Mouse (Mus musculus): ENCODE measurements around the gene Ndst2. TPM values are rescaled to one million over a fixed set of nuclear protein-coding genes. Genes with fewer than 3 reads are reported as not detected.
"Not testable (repeated sequence)": the region's sequence is repeated elsewhere in the genome, so short reads cannot be mapped to it uniquely, and the experiment has no call there.

The Ndst2 gene
- polyA plus RNA-seq, 1 experiment: 28.7 TPM

GRCm38 (mm10) chr14:20718443-20718842 is 15.9 kb downstream of the Ndst2 start:
- H3K27ac ChIP-seq (ENCODE audit: insufficient read depth, low read depth, low read length): no peak overlapping the region
- WGBS: 90% methylated on average over 10 of the region's 10 CpGs
- no peak overlapping the region for H3K4me3 ChIP-seq (ENCODE audit: insufficient read depth, low read depth, low read length)
- H3K27me3 ChIP-seq (replicated peaks; ENCODE audit: control insufficient read depth, insufficient read depth, low read length): no peaks in the 10 kb centered on the region
- TF ChIP-seq POLR2A (IDR thresholded peaks at IDR 0.05; ENCODE audit: low read depth, low read length) (no peak), CTCF (conservative IDR thresholded peaks at IDR 0.05; ENCODE audit: insufficient read depth, insufficient read length, low read depth, low read length) (no peak)
- H3K4me1 ChIP-seq (ENCODE audit: control insufficient read depth, insufficient read depth, low read length): no peaks in the 10 kb centered on the region
- H3K36me3 ChIP-seq (ENCODE audit: control insufficient read depth, insufficient read depth, low read length): peaks cover 2% of the 10 kb centered on the region
- no peak for DNase-seq

- 0 out of 2 replicates have a peak, but pooled peaks cover 2% of the 10 kb centered on the region for H3K4me1 ChIP-seq (ENCODE audit: control insufficient read depth, insufficient read depth, low read length)
- WGBS: 76% methylated on average over 11 of the region's 11 CpGs
- no peak overlapping the region for H3K27ac ChIP-seq (ENCODE audit: insufficient read depth, low read depth, low read length)
- DNase-seq: no peak
- H3K4me3 ChIP-seq (ENCODE audit: insufficient read depth, low read depth, low read length): no peak overlapping the region
- no peaks in the 10 kb centered on the region for H3K27me3 ChIP-seq (replicated peaks; ENCODE audit: control insufficient read depth, insufficient read depth, low read length)
- H3K36me3 ChIP-seq (ENCODE audit: control insufficient read depth, insufficient read depth, low read length): peaks cover 2% of the 10 kb centered on the region; the same call in 1 of the 2 replicates
- TF ChIP-seq CTCF (conservative IDR thresholded peaks at IDR 0.05; ENCODE audit: insufficient read depth, insufficient read length, low read depth, low read length) (no peak), POLR2A (IDR thresholded peaks at IDR 0.05; ENCODE audit: low read depth, low read length) (no peak)
Measured at GRCm38 (mm10) chr14:20713832-20714231, 20.5 kb downstream of the Ndst2 start.

- no peak overlapping the region for H3K27ac ChIP-seq (ENCODE audit: insufficient read depth, low read depth, low read length)
- no peak for TF ChIP-seq CTCF (conservative IDR thresholded peaks at IDR 0.05; ENCODE audit: insufficient read depth, insufficient read length, low read depth, low read length)
- no peak for TF ChIP-seq POLR2A (IDR thresholded peaks at IDR 0.05; ENCODE audit: low read depth, low read length)
- no peak for DNase-seq
- peaks cover 10% of the 10 kb centered on the region; the same call in 1 of the 2 replicates for H3K4me1 ChIP-seq (ENCODE audit: control insufficient read depth, insufficient read depth, low read length)
- no peaks in the 10 kb centered on the region; the same call in 1 of the 2 replicates for H3K36me3 ChIP-seq (ENCODE audit: control insufficient read depth, insufficient read depth, low read length)
- no peaks in the 10 kb centered on the region for H3K27me3 ChIP-seq (replicated peaks; ENCODE audit: control insufficient read depth, insufficient read depth, low read length)
- WGBS: 2% methylated on average over 10 of the region's 10 CpGs
- H3K4me3 ChIP-seq (ENCODE audit: insufficient read depth, low read depth, low read length): peak overlapping the region; percentile 66
Measured at GRCm38 (mm10) chr14:20708239-20708638, 26.1 kb downstream of the Ndst2 start.

- H3K36me3 ChIP-seq (ENCODE audit: control insufficient read depth, insufficient read depth, low read length): no peaks in the 10 kb centered on the region
- peak; percentile 36 for TF ChIP-seq POLR2A (IDR thresholded peaks at IDR 0.05; ENCODE audit: low read depth, low read length)
- no peak for TF ChIP-seq CTCF (conservative IDR thresholded peaks at IDR 0.05; ENCODE audit: insufficient read depth, insufficient read length, low read depth, low read length)
- H3K27ac ChIP-seq (ENCODE audit: insufficient read depth, low read depth, low read length): peak within 1 kb of the TSS; percentile 74
- H3K4me3 ChIP-seq (ENCODE audit: insufficient read depth, low read depth, low read length): peak within 1 kb of the TSS; percentile 66
- H3K4me1 ChIP-seq (ENCODE audit: control insufficient read depth, insufficient read depth, low read length): peaks cover 10% of the 10 kb centered on the region; the same call in 1 of the 2 replicates
- peak; percentile 95 for DNase-seq
- 1% methylated on average over 80 of the region's 80 CpGs for WGBS
- no peaks in the 10 kb centered on the region for H3K27me3 ChIP-seq (replicated peaks; ENCODE audit: control insufficient read depth, insufficient read depth, low read length)
Measured at GRCm38 (mm10) chr14:20707201-20708190, 26.9 kb downstream of the Ndst2 start, which contains the start of gene Zswim8. TSS of gene Zswim8 (plus strand) at chr14:20707552.

- H3K27me3 ChIP-seq (replicated peaks; ENCODE audit: control insufficient read depth, insufficient read depth, low read length); H3K36me3 ChIP-seq (ENCODE audit: control insufficient read depth, insufficient read depth, low read length); H3K4me1 ChIP-seq (ENCODE audit: control insufficient read depth, insufficient read depth, low read length); DNase-seq: not testable (repeated sequence)
- 8% methylated on average over 8 of the region's 8 CpGs for WGBS
- Histone ChIP-seq H3K27ac (ENCODE audit: insufficient read depth, low read depth, low read length) (peak overlapping the region; percentile 78; the same call in 1 of the 2 replicates), H3K4me3 (ENCODE audit: insufficient read depth, low read depth, low read length) (peak overlapping the region; percentile 89)
Measured at GRCm38 (mm10) chr14:20703461-20703860, 30.9 kb downstream of the Ndst2 start.

- Histone ChIP-seq H3K36me3 (ENCODE audit: control insufficient read depth, insufficient read depth, low read length) (no peaks in the 10 kb centered on the region), H3K27me3 (replicated peaks; ENCODE audit: control insufficient read depth, insufficient read depth, low read length) (no peaks in the 10 kb centered on the region), H3K4me1 (ENCODE audit: control insufficient read depth, insufficient read depth, low read length) (peaks cover 5% of the 10 kb centered on the region; the same call in 1 of the 2 replicates), H3K4me3 (ENCODE audit: insufficient read depth, low read depth, low read length) (peak within 1 kb of the TSS; percentile 89), H3K27ac (ENCODE audit: insufficient read depth, low read depth, low read length) (peak within 1 kb of the TSS; percentile 87)
- TF ChIP-seq CTCF (conservative IDR thresholded peaks at IDR 0.05; ENCODE audit: insufficient read depth, insufficient read length, low read depth, low read length): no peak
- TF ChIP-seq POLR2A (IDR thresholded peaks at IDR 0.05; ENCODE audit: low read depth, low read length): peak; percentile 39
- DNase-seq: peak; percentile 94
- WGBS: under 1% methylated on average over 61 of the region's 61 CpGs
Measured at GRCm38 (mm10) chr14:20702741-20703381, 31.5 kb downstream of the Ndst2 start, which contains the start of gene Chchd1. TSS of gene Chchd1 (plus strand) at chr14:20703006.

Measured in kidney, adult 2 months (tissue).